Mouse (Mus musculus) hindbrain, embryonic 10.5 days (tissue): ENCODE measurements around the gene Dnal4. TPM values are rescaled to one million over a fixed set of nuclear protein-coding genes. Genes with fewer than 3 reads are reported as not detected.

ENCODE experiments used
- DNase-seq: peaks from one replicate; pipeline ENCODE4 v3.0.0-alpha.2; 2017; ENCODE audit warnings: low spot score
- H3K27ac ChIP-seq: fragments of 300-500 bp; sonication (generic); 2 replicates; pipeline ENCODE4 v1.5.1; 2016; ENCODE audit warnings: mild to moderate bottlenecking, moderate library complexity
- H3K27me3 ChIP-seq: fragments of 300-500 bp; sonication (generic); 2 replicates; pipeline ENCODE4 v1.6.1; 2016; ENCODE audit warnings: mild to moderate bottlenecking; ENCODE audit not compliant: poor library complexity, insufficient read depth, severe bottlenecking
- H3K36me3 ChIP-seq: fragments of 300-500 bp; sonication (generic); 2 replicates; pipeline ENCODE4 v1.6.1; 2016; ENCODE audit warnings: mild to moderate bottlenecking, moderate library complexity
- H3K4me1 ChIP-seq: fragments of 300-500 bp; sonication (generic); replicated peaks from 2 replicates; pipeline ENCODE4 v1.6.1; 2016; ENCODE audit warnings: mild to moderate bottlenecking
- H3K4me3 ChIP-seq: fragments of 300-500 bp; sonication (generic); 2 replicates; pipeline ENCODE4 v1.5.1; 2016; ENCODE audit warnings: mild to moderate bottlenecking, moderate library complexity
- H3K9me3 ChIP-seq: fragments of 300-500 bp; sonication (generic); 2 replicates; pipeline ENCODE4 v1.6.1; 2016; ENCODE audit warnings: mild to moderate bottlenecking, moderate library complexity
- WGBS: fragments of 180-500 bp; shearing (Covaris S2); methylation state at CpG from one replicate; pipeline ENCODE4 v1.1.7; 2016; 5-methylcytosine and 5-hydroxymethylcytosine counted together
- polyA plus RNA-seq: library from polyadenylated mRNA; unstranded; fragments of >200 nt; fragmentation: Nextera tagmentation; extraction: Ambion mirVana; gene quantifications from 2 replicates; pipeline ENCODE4 v1.2.1, GENCODE M21; 2016

Dnal4 gene
- polyA plus RNA-seq, 1 experiment from 2014 or later, result 83.0 TPM

DNA sequence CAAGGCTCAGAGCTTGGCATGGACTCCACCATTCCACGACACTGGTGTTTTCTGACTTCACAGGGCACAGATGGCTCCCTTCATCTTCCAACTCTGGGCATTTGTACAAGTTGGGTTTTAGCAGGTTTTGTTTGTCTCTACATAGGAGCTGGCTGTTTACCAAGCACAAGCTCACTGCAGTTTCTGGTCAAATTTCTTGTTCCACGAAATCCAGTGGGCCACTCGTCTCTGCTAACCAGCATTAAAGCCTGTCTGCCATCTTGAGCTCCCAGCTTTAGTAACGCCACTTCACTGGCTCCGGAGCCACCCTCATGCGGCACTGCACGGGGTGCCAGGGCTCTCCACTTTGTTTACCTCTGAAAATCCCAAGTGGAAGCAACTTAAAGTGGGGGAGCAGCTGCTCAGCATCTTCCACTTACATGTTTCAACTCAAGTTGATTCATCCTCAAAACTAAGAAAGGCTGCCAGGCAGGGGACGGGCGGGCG, 11.0 kb downstream of the Dnal4 start:
- 93% methylated on average over 10 of the region's 10 CpGs for WGBS
- Histone ChIP-seq H3K4me1 (peaks cover 3% of the 10 kb centered on the region; the same call in 1 of the 2 replicates), H3K27me3 (no peaks in the 10 kb centered on the region), H3K4me3 (no peak overlapping the region), H3K27ac (no peak overlapping the region), H3K9me3 (no peaks in the 10 kb centered on the region), H3K36me3 (peaks cover 42% of the 10 kb centered on the region)
- no peak for DNase-seq

GRCm38 (mm10) chr15:79766168-79766567, 11.5 kb downstream of the Dnal4 start:
- WGBS, result 77% methylated on average over 10 of the region's 10 CpGs
- no peak overlapping the region for H3K27ac ChIP-seq
- peaks cover 45% of the 10 kb centered on the region for H3K36me3 ChIP-seq
- H3K4me3 ChIP-seq, result no peak overlapping the region
- no peaks in the 10 kb centered on the region for H3K27me3 ChIP-seq
- no peaks in the 10 kb centered on the region for H3K9me3 ChIP-seq
- DNase-seq, result no peak
- peaks cover 3% of the 10 kb centered on the region; the same call in 1 of the 2 replicates for H3K4me1 ChIP-seq

GRCm38 (mm10) chr15:79765361-79765760, 12.3 kb downstream of the Dnal4 start:
- DNase-seq, result no peak
- 81% methylated on average over 2 of the region's 2 CpGs for WGBS
- H3K27me3 ChIP-seq, result no peaks in the 10 kb centered on the region
- H3K27ac ChIP-seq, result no peak overlapping the region
- H3K9me3 ChIP-seq, result no peaks in the 10 kb centered on the region
- peaks cover 3% of the 10 kb centered on the region; the same call in 1 of the 2 replicates for H3K4me1 ChIP-seq
- H3K4me3 ChIP-seq, result no peak overlapping the region
- H3K36me3 ChIP-seq, result peaks cover 51% of the 10 kb centered on the region

GRCm38 (mm10) chr15:79764539-79765267, 12.9 kb downstream of the Dnal4 start:
- H3K27ac ChIP-seq, result no peak overlapping the region
- 87% methylated on average over 11 of the region's 11 CpGs for WGBS

DNA sequence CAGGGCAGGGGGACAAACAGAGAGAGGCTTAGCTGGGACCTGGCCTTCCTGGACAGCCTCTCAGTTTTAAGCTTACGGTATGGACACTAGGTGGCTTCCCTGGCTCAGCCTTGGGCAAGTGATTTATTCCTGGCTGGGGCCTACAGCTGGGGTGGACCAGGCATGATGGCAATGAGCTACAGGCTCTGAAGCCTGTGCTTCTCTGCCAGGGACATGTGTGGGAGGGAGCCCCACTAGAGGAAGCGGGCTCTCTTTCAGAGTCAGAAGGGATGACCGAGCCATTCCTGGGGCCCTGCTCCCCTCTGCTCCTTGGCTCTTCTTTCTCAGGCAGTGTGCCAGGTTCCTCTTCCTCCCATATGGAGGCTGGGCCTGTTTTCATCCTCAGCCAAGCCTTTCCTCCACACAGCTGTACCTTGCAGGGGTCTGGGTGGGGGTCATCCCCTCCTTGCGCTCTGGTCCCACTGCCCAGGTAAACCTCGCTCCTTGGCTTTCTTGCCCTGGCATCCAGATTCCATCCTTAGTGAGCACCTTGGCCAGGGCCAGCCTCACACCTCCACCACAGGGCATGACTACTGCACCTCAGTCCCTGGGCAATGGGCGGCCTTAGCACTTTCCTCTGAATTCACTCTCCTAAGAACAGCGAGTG, 13.9 kb downstream of the Dnal4 start:
- WGBS, result 89% methylated on average over 7 of the region's 7 CpGs
- H3K4me3 ChIP-seq, result no peak overlapping the region

More at GRCm38 (mm10) chr15:79764539-79765267, 12.9 kb downstream of the Dnal4 start:
- Histone ChIP-seq H3K27me3 (no peaks in the 10 kb centered on the region), H3K36me3 (peaks cover 51% of the 10 kb centered on the region), H3K4me3 (no peak overlapping the region), H3K4me1 (peaks cover 3% of the 10 kb centered on the region; the same call in 1 of the 2 replicates), H3K9me3 (no peaks in the 10 kb centered on the region)
- no peak for DNase-seq

GRCm38 (mm10) chr15:79763001-79763400, 14.6 kb downstream of the Dnal4 start:
- no peak overlapping the region for H3K4me3 ChIP-seq
- H3K27ac ChIP-seq, result no peak overlapping the region
- DNase-seq, result no peak
- WGBS, result 92% methylated on average over 9 of the region's 9 CpGs
- H3K27me3 ChIP-seq, result no peaks in the 10 kb centered on the region
- H3K36me3 ChIP-seq, result peaks cover 51% of the 10 kb centered on the region
- no peaks in the 10 kb centered on the region for H3K4me1 ChIP-seq
- H3K9me3 ChIP-seq, result no peaks in the 10 kb centered on the region

More for the DNA sequence above, 13.9 kb downstream of the Dnal4 start:
- Histone ChIP-seq H3K9me3 (no peaks in the 10 kb centered on the region), H3K4me1 (peaks cover 3% of the 10 kb centered on the region; the same call in 1 of the 2 replicates), H3K36me3 (peaks cover 51% of the 10 kb centered on the region), H3K27me3 (no peaks in the 10 kb centered on the region), H3K27ac (no peak overlapping the region)
- no peak for DNase-seq

DNA sequence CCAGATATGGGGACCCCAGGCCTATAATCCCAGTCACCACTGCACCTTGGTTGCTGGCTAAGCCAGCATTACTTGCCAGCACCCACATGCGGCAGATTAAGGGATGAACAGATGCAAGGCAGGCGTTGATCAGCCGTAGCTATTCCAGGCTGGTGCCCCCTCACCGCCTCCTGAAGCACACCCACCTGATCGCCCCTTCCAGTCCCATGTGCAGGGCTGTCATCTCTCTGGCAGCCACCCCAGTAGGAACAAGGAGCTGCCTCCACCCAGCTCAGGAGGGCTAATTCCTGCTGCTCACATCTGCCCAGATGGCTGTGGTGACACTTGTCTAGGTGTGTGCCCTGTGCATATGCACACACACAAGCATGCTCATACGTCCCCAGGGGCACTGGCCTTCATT, 16.7 kb downstream of the Dnal4 start:
- H3K4me1 ChIP-seq, result peaks cover 15% of the 10 kb centered on the region
- WGBS, result 90% methylated on average over 6 of the region's 6 CpGs
- no peaks in the 10 kb centered on the region for H3K27me3 ChIP-seq
- H3K9me3 ChIP-seq, result no peaks in the 10 kb centered on the region
- H3K27ac ChIP-seq, result no peak overlapping the region
- peaks cover 49% of the 10 kb centered on the region for H3K36me3 ChIP-seq
- no peak overlapping the region for H3K4me3 ChIP-seq
- no peak for DNase-seq

- 93% methylated on average over 3 of the region's 3 CpGs for WGBS
- H3K9me3 ChIP-seq, result no peaks in the 10 kb centered on the region
- peak overlapping the region; percentile 72; the same call in 1 of the 2 replicates for H3K27ac ChIP-seq
- no peak for DNase-seq
- peaks cover 14% of the 10 kb centered on the region for H3K36me3 ChIP-seq
- no peak overlapping the region for H3K4me3 ChIP-seq
- H3K27me3 ChIP-seq, result no peaks in the 10 kb centered on the region
- peaks cover 24% of the 10 kb centered on the region for H3K4me1 ChIP-seq
Observed at GRCm38 (mm10) chr15:79757118-79757517, 20.5 kb downstream of the Dnal4 start.

DNA sequence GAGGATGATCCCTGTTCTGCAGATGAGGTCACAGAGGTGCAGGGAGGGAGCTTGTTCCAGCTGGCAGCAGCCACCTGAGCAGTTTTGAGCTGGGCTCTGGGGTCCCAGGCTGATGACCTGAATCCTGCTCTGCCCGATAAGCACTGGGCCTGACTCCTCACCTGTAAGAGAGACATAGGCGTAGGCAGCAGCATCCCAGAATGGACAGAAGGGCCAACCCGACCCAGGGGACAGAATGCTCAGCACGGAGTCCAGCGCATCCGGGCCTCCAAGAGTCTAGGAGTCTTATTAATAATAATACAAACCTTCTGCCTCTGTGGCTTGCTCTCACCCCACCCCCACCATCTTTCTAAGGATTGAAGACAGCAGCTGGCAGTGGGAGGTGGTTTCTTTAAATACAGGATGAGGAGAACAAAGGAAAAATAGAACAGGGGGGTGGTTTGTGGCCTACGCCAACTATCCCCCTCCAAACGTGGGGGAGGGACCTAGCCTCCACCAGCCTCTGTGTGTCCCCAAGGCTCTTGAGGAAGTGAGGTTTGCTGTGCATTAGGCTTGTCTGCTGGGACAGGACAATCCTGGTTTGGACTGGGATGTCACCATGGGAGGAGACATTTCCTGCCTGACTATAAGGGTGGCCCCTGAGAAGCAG, 21.5 kb downstream of the Dnal4 start:
- Histone ChIP-seq H3K27me3 (no peaks in the 10 kb centered on the region), H3K36me3 (peaks cover 6% of the 10 kb centered on the region; the same call in 1 of the 2 replicates), H3K9me3 (no peaks in the 10 kb centered on the region), H3K27ac (peak overlapping the region; percentile 72), H3K4me1 (peaks cover 24% of the 10 kb centered on the region), H3K4me3 (no peak overlapping the region)
- 74% methylated on average over 8 of the region's 8 CpGs for WGBS
- no peak for DNase-seq

GRCm38 (mm10) chr15:79755176-79755575, 22.5 kb downstream of the Dnal4 start:
- no peak for DNase-seq
- H3K9me3 ChIP-seq, result no peaks in the 10 kb centered on the region
- H3K4me1 ChIP-seq, result peaks cover 24% of the 10 kb centered on the region
- WGBS, result 84% methylated on average over 4 of the region's 4 CpGs
- no peak overlapping the region; the same call in 1 of the 2 replicates for H3K27ac ChIP-seq
- no peaks in the 10 kb centered on the region for H3K36me3 ChIP-seq
- H3K27me3 ChIP-seq, result no peaks in the 10 kb centered on the region
- no peak overlapping the region for H3K4me3 ChIP-seq

DNA sequence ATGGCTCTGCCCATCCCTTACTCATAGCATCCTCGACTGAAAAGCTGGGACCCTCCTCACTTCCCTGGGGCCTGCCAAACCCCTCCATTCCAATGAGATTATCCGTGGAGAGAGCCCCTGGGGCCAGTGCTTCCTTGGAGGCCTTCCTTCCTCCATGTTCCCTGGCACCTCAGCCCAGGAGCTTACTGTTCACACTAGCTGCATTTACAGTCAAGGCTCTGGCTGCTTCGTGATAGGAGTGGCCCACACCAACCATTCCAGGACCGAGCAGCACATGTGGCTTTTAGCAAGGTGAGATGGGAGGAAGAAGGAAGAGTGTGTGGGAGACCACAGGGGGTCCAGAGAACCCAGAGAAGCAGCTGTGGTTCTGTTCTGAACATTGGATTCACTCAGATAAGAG, 23.8 kb downstream of the Dnal4 start:
- Histone ChIP-seq H3K9me3 (no peaks in the 10 kb centered on the region), H3K27me3 (no peaks in the 10 kb centered on the region), H3K4me1 (peaks cover 24% of the 10 kb centered on the region), H3K36me3 (no peaks in the 10 kb centered on the region), H3K4me3 (no peak overlapping the region), H3K27ac (no peak overlapping the region)
- WGBS, result 59% methylated on average over 4 of the region's 4 CpGs
- no peak for DNase-seq

DNA sequence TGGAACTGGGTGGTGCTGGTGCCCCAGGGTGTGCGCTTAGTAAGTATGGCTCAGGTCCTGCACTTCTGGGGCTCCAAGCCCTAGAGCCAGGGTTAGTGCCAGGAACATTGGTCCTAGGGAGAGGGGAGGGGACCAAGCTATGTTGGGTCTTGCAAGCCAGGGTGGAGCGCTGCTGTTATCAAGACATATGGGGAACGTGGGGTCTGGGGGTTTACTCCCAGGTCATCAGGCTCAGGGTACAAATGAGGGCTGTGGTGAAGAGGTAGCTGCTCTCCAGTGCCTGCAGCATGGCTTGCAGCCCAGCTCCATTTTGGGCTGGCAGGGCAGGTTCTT, 24.3 kb downstream of the Dnal4 start:
- H3K9me3 ChIP-seq, result no peaks in the 10 kb centered on the region
- peaks cover 24% of the 10 kb centered on the region for H3K4me1 ChIP-seq
- no peaks in the 10 kb centered on the region for H3K27me3 ChIP-seq
- H3K36me3 ChIP-seq, result no peaks in the 10 kb centered on the region
- H3K4me3 ChIP-seq, result no peak overlapping the region
- no peak overlapping the region for H3K27ac ChIP-seq
- no peak for DNase-seq
- WGBS, result 90% methylated on average over 3 of the region's 3 CpGs
